Mouse (Mus musculus) lung, postnatal 10 days (tissue): ENCODE measurements around the gene Evi5.

Experiments
- DNase-seq: peaks from one replicate; pipeline ENCODE4 v3.0.0; 2021

Evi5 gene

GRCm38 (mm10) chr5:107701658-107702057 is 173.2 kb downstream of the Evi5 start:
- no peak for DNase-seq

DNA sequence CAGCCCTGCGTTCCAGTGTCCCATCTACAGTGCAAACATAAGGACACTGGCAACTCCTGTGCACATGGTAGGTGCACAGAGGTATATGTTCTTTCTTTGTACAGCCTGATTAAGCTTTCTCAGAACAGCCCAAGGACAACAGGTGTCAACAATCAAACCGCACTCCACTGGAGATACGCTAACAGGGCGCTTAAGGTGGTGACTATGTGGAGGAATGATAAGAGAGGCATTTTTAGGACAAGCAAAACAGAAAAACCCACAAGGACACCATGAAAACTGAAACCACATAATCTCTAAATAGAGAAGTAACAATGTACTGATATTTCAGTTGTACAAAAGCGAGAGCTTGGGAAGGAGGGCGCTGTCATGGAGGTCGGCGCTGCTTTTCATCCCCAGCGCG is 174.0 kb downstream of the Evi5 start:
- no peak for DNase-seq

- DNase-seq = no peak
Observed at GRCm38 (mm10) chr5:107698888-107699287, 176.0 kb downstream of the Evi5 start.

GRCm38 (mm10) chr5:107695019-107695418 is 179.9 kb downstream of the Evi5 start:
- DNase-seq = no peak
